Mouse (Mus musculus) leukemia stem cell, adult 10-12 weeks (primary cell): ENCODE data around the gene Dnah2. TPM values are rescaled to one million over a fixed set of nuclear protein-coding genes. Genes with fewer than 3 reads are reported as not detected.

Experiments
- polyA plus RNA-seq: library from polyadenylated mRNA; stranded (reverse); fragments of >175 nt; gene quantifications from 2 replicates; pipeline ENCODE4 v1.2.3, GENCODE M21; 2012; ENCODE audit warnings: low replicate concordance

Gene Dnah2
- 0.02 and 0.19 TPM in 2 replicates for polyA plus RNA-seq

GRCm38 (mm10) chr11:69549060-69549656 lies at the start of gene Dnah2:
TSS of gene Dnah2 (minus strand) at chr11:69549110.

GRCm38 (mm10) chr11:69580091-69580514 lies 31.2 kb upstream of the Dnah2 start, which contains the start of the genes Wrap53 and Trp53:
TSS of gene Wrap53 (minus strand) at chr11:69580255.
TSS of gene Trp53 (plus strand) at chr11:69580359.

GRCm38 (mm10) chr11:69559851-69560765 lies 11.2 kb upstream of the Dnah2 start, which contains the start of gene Efnb3:
TSS of gene Efnb3 (minus strand) at chr11:69560205.

GRCm38 (mm10) chr11:69413221-69414181 lies 135.4 kb downstream of the Dnah2 start, which contains the start of gene Kdm6b:
TSS of gene Kdm6b (minus strand) at chr11:69413675.

GRCm38 (mm10) chr11:69398059-69398458 lies 150.9 kb downstream of the Dnah2 start, which contains the start of gene Tmem88:
TSS of gene Tmem88 (minus strand) at chr11:69398234.

GRCm38 (mm10) chr11:69395235-69395633 lies 153.7 kb downstream of the Dnah2 start, which contains the start of the genes Naa38 and Cyb5d1:
TSS of gene Naa38 (plus strand) at chr11:69395487.
TSS of gene Cyb5d1 (minus strand) at chr11:69395631.

Other genes starting within 250 kb of the Dnah2 start
- gene Cntrob, start 225.3 kb downstream of the Dnah2 start, polyA plus RNA-seq = 20.6 and 44.9 TPM in 2 replicates
- 2.2 and 6.8 TPM in 2 replicates for gene Trappc1, start 225.1 kb downstream of the Dnah2 start, polyA plus RNA-seq
- gene Kcnab3, start 222.9 kb downstream of the Dnah2 start, polyA plus RNA-seq = 0.11 and 0.39 TPM in 2 replicates
- 1.0 and 2.3 TPM in 2 replicates for gene Rnf227, start 208.6 kb downstream of the Dnah2 start, polyA plus RNA-seq
- gene Chd3, start 179.7 kb downstream of the Dnah2 start, polyA plus RNA-seq = 144 and 249 TPM in 2 replicates
- 59.8 and 78.6 TPM in 2 replicates for gene Naa38, start 153.6 kb downstream of the Dnah2 start, polyA plus RNA-seq
- gene Cyb5d1, start 153.5 kb downstream of the Dnah2 start, polyA plus RNA-seq = 1.7 and 8.7 TPM in 2 replicates
- gene Tmem88, start 150.9 kb downstream of the Dnah2 start, polyA plus RNA-seq = 0.69 and 2.1 TPM in 2 replicates
- 73.8 and 92.1 TPM in 2 replicates for gene Kdm6b, start 135.4 kb downstream of the Dnah2 start, polyA plus RNA-seq
- 1.6 and 2.7 TPM in 2 replicates for gene Efnb3, start 11.1 kb upstream of the Dnah2 start, polyA plus RNA-seq
- 6.9 and 45.7 TPM in 2 replicates for gene Wrap53, start 31.1 kb upstream of the Dnah2 start, polyA plus RNA-seq
- gene Trp53, start 31.2 kb upstream of the Dnah2 start, polyA plus RNA-seq = 119 and 129 TPM in 2 replicates
- gene Atp1b2, start 56.8 kb upstream of the Dnah2 start, polyA plus RNA-seq = 171 and 259 TPM in 2 replicates
- not detected in 2 replicates for gene Shbg, start 68.8 kb upstream of the Dnah2 start, polyA plus RNA-seq
- not detected in 2 replicates for gene Sat2, start 72.9 kb upstream of the Dnah2 start, polyA plus RNA-seq
- 91.8 and 97.5 TPM in 2 replicates for gene Fxr2, start 83.9 kb upstream of the Dnah2 start, polyA plus RNA-seq
- gene Sox15, start 106.2 kb upstream of the Dnah2 start, polyA plus RNA-seq = 0.44 TPM in 1 of 2 replicates, not detected in the other
- gene Mpdu1, start 113.5 kb upstream of the Dnah2 start, polyA plus RNA-seq = 24.1 and 29.9 TPM in 2 replicates
- gene Cd68, start 117.0 kb upstream of the Dnah2 start, polyA plus RNA-seq = 26.6 and 82.4 TPM in 2 replicates
- 226 and 408 TPM in 2 replicates for gene Eif4a1, start 123.3 kb upstream of the Dnah2 start, polyA plus RNA-seq
- gene Senp3, start 133.0 kb upstream of the Dnah2 start, polyA plus RNA-seq = 128 and 137 TPM in 2 replicates
- gene Tnfsf13, start 136.7 kb upstream of the Dnah2 start, polyA plus RNA-seq = 2.3 and 5.0 TPM in 2 replicates
- gene Tnfsf12, start 146.7 kb upstream of the Dnah2 start, polyA plus RNA-seq = 9.0 and 9.7 TPM in 2 replicates
- gene Tnfsfm13, start 147.0 kb upstream of the Dnah2 start, polyA plus RNA-seq = 6.6 and 8.1 TPM in 2 replicates
- gene Polr2a, start 209.5 kb upstream of the Dnah2 start, polyA plus RNA-seq = 92.9 and 194 TPM in 2 replicates
- gene Slc35g3, start 212.9 kb upstream of the Dnah2 start, polyA plus RNA-seq = not detected in 2 replicates
- gene Zbtb4, start 216.8 kb upstream of the Dnah2 start, polyA plus RNA-seq = 38.9 and 47.4 TPM in 2 replicates
- 0.18 and 0.20 TPM in 2 replicates for gene Chrnb1, start 246.8 kb upstream of the Dnah2 start, polyA plus RNA-seq